Mouse (Mus musculus) stomach, embryonic 16.5 days (tissue): ENCODE data around the gene Ptgis. TPM values are rescaled to one million over a fixed set of nuclear protein-coding genes. Genes with fewer than 3 reads are reported as not detected.

Experiments
- ATAC-seq: fragments of 200-750 bp; cut with Nextera tagmentation; 2 replicates; pipeline ENCODE4 v1.8.0; 2017; ENCODE audit warnings: moderate number of reproducible peaks, moderate TSS enrichment; ENCODE audit not compliant: insufficient read depth, low FRiP score
- H3K27ac ChIP-seq: fragments of 300-500 bp; sonication (generic); 2 replicates; pipeline ENCODE4 v1.5.1; 2014; ENCODE audit warnings: low read length
- H3K27me3 ChIP-seq: fragments of 300-500 bp; sonication (generic); 2 replicates; pipeline ENCODE4 v1.6.1; 2014; ENCODE audit warnings: low read length, control low read depth, mixed read lengths; ENCODE audit not compliant: control insufficient read depth, insufficient read depth
- H3K36me3 ChIP-seq: fragments of 300-500 bp; sonication (generic); 2 replicates; pipeline ENCODE4 v1.6.1; 2014; ENCODE audit warnings: low read length; ENCODE audit not compliant: control insufficient read depth, insufficient read depth
- H3K4me1 ChIP-seq: fragments of 300-500 bp; sonication (generic); 2 replicates; pipeline ENCODE4 v1.6.1; 2014; ENCODE audit warnings: low read length, control low read depth, mixed read lengths; ENCODE audit not compliant: control insufficient read depth, insufficient read depth
- H3K4me2 ChIP-seq: fragments of 300-500 bp; sonication (generic); 2 replicates; pipeline ENCODE4 v1.6.1; 2014; ENCODE audit warnings: low read depth, low read length, mixed read lengths
- H3K4me3 ChIP-seq: fragments of 300-500 bp; sonication (generic); replicated peaks from 2 replicates; pipeline ENCODE4 v1.5.1; 2014; ENCODE audit warnings: mild to moderate bottlenecking, low read length
- H3K9ac ChIP-seq: fragments of 300-500 bp; sonication (generic); 2 replicates; pipeline ENCODE4 v1.6.1; 2014; ENCODE audit warnings: low read length
- H3K9me3 ChIP-seq: fragments of 300-500 bp; sonication (generic); replicated peaks from 2 replicates; pipeline ENCODE4 v1.6.1; 2016; ENCODE audit warnings: low read length, control low read depth; ENCODE audit not compliant: control insufficient read depth
- WGBS: fragments of 180-500 bp; shearing (Covaris S2); extraction: QIAGEN DNeasy Blood & Tissue Kit; methylation state at CpG from one replicate; pipeline ENCODE4 v1.1.7; 2014; 5-methylcytosine and 5-hydroxymethylcytosine counted together
- polyA plus RNA-seq: library from polyadenylated mRNA; unstranded; fragments of >200 nt; fragmentation: Nextera tagmentation; extraction: Ambion mirVana; gene quantifications from 2 replicates; pipeline ENCODE4 v1.2.1, GENCODE M21; 2015

Gene Ptgis
- polyA plus RNA-seq, 1 experiment from 2014 or later: 24.3 TPM

- H3K4me1 ChIP-seq: peaks cover 25% of the 10 kb centered on the region
- WGBS: 78% methylated on average over 5 of the region's 5 CpGs
- ATAC-seq: no peak
- H3K4me3 ChIP-seq: no peak overlapping the region
- H3K27ac ChIP-seq: no peak overlapping the region
- H3K9ac ChIP-seq: no peak overlapping the region
- H3K9me3 ChIP-seq: no peaks in the 10 kb centered on the region
- H3K27me3 ChIP-seq: no peaks in the 10 kb centered on the region
- no peak overlapping the region for H3K4me2 ChIP-seq
- H3K36me3 ChIP-seq: no peaks in the 10 kb centered on the region
Observed at GRCm38 (mm10) chr2:167253476-167253875, 13.1 kb upstream of the Ptgis start.

GRCm38 (mm10) chr2:167252057-167252687 is 11.8 kb upstream of the Ptgis start:
- Histone ChIP-seq H3K4me3 (no peak overlapping the region), H3K27ac (peak overlapping the region; percentile 64), H3K36me3 (no peaks in the 10 kb centered on the region), H3K4me2 (no peak overlapping the region), H3K27me3 (no peaks in the 10 kb centered on the region), H3K4me1 (peaks cover 25% of the 10 kb centered on the region), H3K9me3 (no peaks in the 10 kb centered on the region), H3K9ac (peak overlapping the region; percentile 35; the same call in 1 of the 2 replicates)
- 26% methylated on average over 3 of the region's 3 CpGs for WGBS
- 0 out of 2 replicates have a peak, but pooled peaks have one; percentile 7 for ATAC-seq

- no peaks in the 10 kb centered on the region for H3K36me3 ChIP-seq
- no peaks in the 10 kb centered on the region for H3K9me3 ChIP-seq
- H3K9ac ChIP-seq: peak overlapping the region; percentile 49
- peak overlapping the region; percentile 30; the same call in 1 of the 2 replicates for H3K4me2 ChIP-seq
- WGBS: 18% methylated on average over 7 of the region's 7 CpGs
- H3K4me3 ChIP-seq: no peak overlapping the region
- peak overlapping the region; percentile 77 for H3K27ac ChIP-seq
- ATAC-seq: peak; percentile 23; the same call in 1 of the 2 replicates
- H3K4me1 ChIP-seq: peaks cover 25% of the 10 kb centered on the region
- H3K27me3 ChIP-seq: no peaks in the 10 kb centered on the region
Observed at GRCm38 (mm10) chr2:167250736-167251337, 10.4 kb upstream of the Ptgis start.

- Histone ChIP-seq H3K36me3 (no peaks in the 10 kb centered on the region), H3K4me1 (peaks cover 25% of the 10 kb centered on the region), H3K27ac (peak overlapping the region; percentile 82), H3K4me2 (0 out of 2 replicates have a peak overlapping the region, but pooled peaks have one; percentile 30), H3K9ac (peak overlapping the region; percentile 46; the same call in 1 of the 2 replicates), H3K27me3 (no peaks in the 10 kb centered on the region), H3K4me3 (no peak overlapping the region), H3K9me3 (no peaks in the 10 kb centered on the region)
- ATAC-seq: no peak
- 37% methylated on average over 11 of the region's 11 CpGs for WGBS
Observed at GRCm38 (mm10) chr2:167250003-167250735, 9.8 kb upstream of the Ptgis start.

GRCm38 (mm10) chr2:167249591-167249990 is 9.2 kb upstream of the Ptgis start:
- peak; percentile 39; the same call in 1 of the 2 replicates for ATAC-seq
- no peaks in the 10 kb centered on the region; the same call in 1 of the 2 replicates for H3K9me3 ChIP-seq
- H3K27me3 ChIP-seq: no peaks in the 10 kb centered on the region
- no peak overlapping the region for H3K9ac ChIP-seq
- H3K27ac ChIP-seq: peak overlapping the region; percentile 82
- H3K36me3 ChIP-seq: no peaks in the 10 kb centered on the region
- no peak overlapping the region for H3K4me2 ChIP-seq
- no peak overlapping the region for H3K4me3 ChIP-seq
- WGBS: 39% methylated on average over 3 of the region's 3 CpGs
- H3K4me1 ChIP-seq: peaks cover 25% of the 10 kb centered on the region

GRCm38 (mm10) chr2:167247823-167248222 is 7.4 kb upstream of the Ptgis start:
- H3K4me1 ChIP-seq: peaks cover 20% of the 10 kb centered on the region
- H3K4me2 ChIP-seq: no peak overlapping the region
- H3K27me3 ChIP-seq: no peaks in the 10 kb centered on the region
- no peak for ATAC-seq
- H3K4me3 ChIP-seq: no peak overlapping the region
- no peak overlapping the region for H3K27ac ChIP-seq
- H3K9ac ChIP-seq: no peak overlapping the region
- no peaks in the 10 kb centered on the region; the same call in 1 of the 2 replicates for H3K9me3 ChIP-seq
- WGBS: 55% methylated on average over 2 of the region's 2 CpGs
- no peaks in the 10 kb centered on the region for H3K36me3 ChIP-seq

GRCm38 (mm10) chr2:167246704-167247103 is 6.3 kb upstream of the Ptgis start:
- Histone ChIP-seq H3K4me1 (peaks cover 13% of the 10 kb centered on the region), H3K9me3 (no peaks in the 10 kb centered on the region; the same call in 1 of the 2 replicates), H3K27ac (no peak overlapping the region), H3K36me3 (no peaks in the 10 kb centered on the region), H3K9ac (no peak overlapping the region), H3K4me2 (no peak overlapping the region), H3K4me3 (no peak overlapping the region), H3K27me3 (no peaks in the 10 kb centered on the region)
- WGBS: 78% methylated on average over 7 of the region's 7 CpGs
- no peak for ATAC-seq

GRCm38 (mm10) chr2:167244892-167245291 is 4.5 kb upstream of the Ptgis start:
- H3K27me3 ChIP-seq: no peaks in the 10 kb centered on the region
- no peak for ATAC-seq
- no peak overlapping the region for H3K27ac ChIP-seq
- no peak overlapping the region for H3K4me3 ChIP-seq
- peaks cover 11% of the 10 kb centered on the region for H3K4me1 ChIP-seq
- no peak overlapping the region for H3K4me2 ChIP-seq
- H3K36me3 ChIP-seq: no peaks in the 10 kb centered on the region
- no peak overlapping the region for H3K9ac ChIP-seq
- no peaks in the 10 kb centered on the region; the same call in 1 of the 2 replicates for H3K9me3 ChIP-seq
- 73% methylated on average over 4 of the region's 4 CpGs for WGBS
